Mouse (Mus musculus): ENCODE measurements at regions not wholly inside any gene's neighbourhood (a gene's known extent, or its start where the extent isn't known, plus 50 kb on each side); places are given as distances from the start of the nearest gene placed in this dataset. TPM values are rescaled to one million over a fixed set of nuclear protein-coding genes. Genes with fewer than 3 reads are reported as not detected.

Small RNA genes lying in the stretch of these regions (microRNA-seq; reads per million reads assigned to microRNA genes)
- not detected for gene Gm27883
